Mouse (Mus musculus) heart, postnatal 10 days (tissue): ENCODE measurements at regions not wholly inside any gene's neighbourhood (a gene's known extent, or its start where the extent isn't known, plus 50 kb on each side); places are given as distances from the start of the nearest gene placed in this dataset.

Experiments used
- DNase-seq, 2 experiments: peaks; one replicate each; pipeline ENCODE4 v3.0.0; 2021
- intact Hi-C: fragments of 180-260 bp; cut with DNase I; formaldehyde crosslinking; loops from one replicate; pipeline ENCODE4 v1.15.1; 2025

DNA sequence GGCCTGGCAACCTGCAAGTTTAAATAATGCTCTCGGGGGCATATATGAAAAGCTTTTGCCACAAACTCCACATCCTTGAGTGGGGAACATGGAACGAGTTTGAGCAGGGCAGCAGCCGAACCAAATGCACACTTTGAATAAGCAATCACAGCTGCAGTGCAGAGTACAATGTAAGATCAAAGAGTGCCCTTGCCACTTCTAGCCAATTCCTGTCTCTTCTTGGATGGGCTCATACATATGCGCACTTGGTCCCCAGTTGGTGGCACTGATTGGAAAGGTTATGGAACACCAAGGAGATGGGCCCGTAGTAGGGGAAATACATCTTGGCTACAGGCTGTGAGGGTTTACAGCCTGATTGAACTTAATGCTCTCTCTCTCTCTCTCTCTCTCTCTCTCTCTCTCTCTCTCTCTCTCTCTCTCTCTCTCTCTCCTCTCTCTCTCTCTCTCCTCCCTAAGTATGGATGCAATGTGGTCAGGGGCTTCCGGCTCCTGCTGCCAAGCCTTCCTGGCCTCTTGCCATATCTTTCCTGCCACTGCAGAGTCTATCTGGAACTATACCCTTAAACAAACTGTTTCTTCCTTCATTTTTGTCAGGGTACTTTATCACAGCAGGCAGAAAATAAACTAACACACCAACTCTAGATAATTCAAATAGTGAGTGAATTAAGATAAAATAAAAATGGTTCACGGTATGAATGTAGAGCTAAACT lies 88.6 kb upstream of the Mbnl3 start:
- intact Hi-C loops = no loop called here
- peak in 1 of 2 experiments; percentile 1 for DNase-seq

DNA sequence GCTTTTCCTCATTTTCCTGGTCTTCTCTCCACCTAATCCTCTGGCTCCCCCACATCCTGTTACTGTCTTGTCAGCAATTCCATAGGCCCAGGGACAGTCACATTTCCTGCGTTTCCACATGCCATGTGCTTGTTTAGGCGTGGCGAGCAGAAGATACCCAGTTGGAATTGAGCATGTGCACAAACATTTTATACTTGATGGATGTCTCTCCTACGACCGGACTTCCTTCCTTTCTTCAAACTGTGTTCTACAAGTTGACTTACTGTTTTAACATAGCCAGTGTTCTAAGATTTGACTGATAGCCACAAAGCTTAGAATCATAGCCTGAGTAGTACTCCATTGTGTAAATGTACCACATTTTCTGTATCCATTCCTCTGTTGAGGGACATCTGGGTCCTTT lies 86.0 kb upstream of the Mbnl3 start:
- DNase-seq = no peak
- intact Hi-C loops = no loop called here

DNA sequence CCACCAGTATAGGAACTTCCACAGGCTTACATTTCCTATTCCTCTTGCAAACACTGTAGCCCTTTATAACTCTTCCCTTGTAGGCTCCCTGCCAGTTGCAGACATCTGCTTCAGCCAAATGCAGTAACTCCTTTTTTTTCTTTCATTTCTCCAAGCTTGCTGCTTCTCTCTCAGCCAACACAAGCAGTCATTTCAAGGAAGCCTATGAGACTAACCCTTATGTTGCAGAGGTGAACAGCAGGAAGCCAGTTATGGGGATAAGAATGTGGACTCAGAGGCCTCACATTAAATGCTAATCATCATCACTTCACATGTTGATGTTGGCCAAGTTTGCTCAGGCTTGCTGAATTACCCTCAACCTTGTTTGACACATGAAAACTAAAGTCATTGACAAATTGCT lies 71.9 kb upstream of the Mbnl3 start:
- peak; percentile 6 for DNase-seq
- intact Hi-C loops = no loop called here

DNA sequence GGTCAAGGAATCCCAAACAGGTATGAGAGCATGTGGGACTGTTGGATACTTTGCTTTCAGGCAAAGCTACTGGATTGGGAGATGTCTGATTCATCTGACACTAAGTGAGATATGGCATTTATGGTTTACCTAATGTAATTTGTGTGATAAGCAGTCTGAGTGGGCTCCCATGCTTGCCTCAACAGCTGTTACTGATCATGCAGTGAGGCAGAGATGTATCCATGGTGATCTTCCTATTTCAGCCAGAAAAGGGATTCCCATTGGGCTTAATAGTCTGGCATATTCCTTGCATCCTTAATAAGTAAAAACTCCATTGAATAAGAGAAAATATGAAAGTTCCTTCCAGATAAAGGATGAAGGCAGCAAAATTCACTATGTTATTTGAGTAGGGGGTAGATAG lies 58.4 kb upstream of the Mbnl3 start:
- no peak for DNase-seq
- intact Hi-C loops = no loop called here
